Mouse (Mus musculus): Measurements from ENCODE around the gene 4833420G17Rik. TPM values are rescaled to one million over a fixed set of nuclear protein-coding genes. Genes with fewer than 3 reads are reported as not detected.
"Not testable (repeated sequence)": the region's sequence is repeated elsewhere in the genome, so short reads cannot be mapped to it uniquely, and the experiment has no call there.

Gene 4833420G17Rik
- polyA plus RNA-seq, 1 experiment from 2014 or later = 79.3 TPM

DNA sequence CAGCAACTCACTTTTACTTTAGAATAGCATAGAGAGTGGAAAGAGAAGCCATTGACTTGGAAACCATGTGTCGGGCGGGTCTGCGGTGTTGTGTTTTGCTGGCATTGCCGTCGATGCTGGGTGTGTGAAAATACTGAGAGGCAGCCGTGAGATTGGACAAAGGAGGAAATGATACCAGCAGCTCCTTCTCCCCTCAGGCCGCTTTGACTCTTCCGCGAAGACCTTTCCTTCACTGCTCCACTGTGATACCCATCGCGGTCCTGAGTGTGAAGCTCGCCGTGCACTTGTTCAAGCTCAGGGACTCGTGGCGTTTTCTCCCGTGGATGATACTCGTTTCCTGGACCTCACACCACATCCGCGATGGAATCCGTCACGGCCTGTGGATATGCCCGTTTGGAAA lies 32.4 kb downstream of the 4833420G17Rik start:
- H3K27ac ChIP-seq (ENCODE audit: low read length); H3K4me3 ChIP-seq (ENCODE audit: low read depth, low read length); H3K9ac ChIP-seq (replicated peaks; ENCODE audit: low read depth, low read length); H3K27me3 ChIP-seq (ENCODE audit: control insufficient read depth, insufficient read depth, low read length); H3K9me3 ChIP-seq (ENCODE audit: control insufficient read depth, low read depth, low read length); H3K4me1 ChIP-seq (ENCODE audit: control insufficient read depth, insufficient read depth, low read length); H3K36me3 ChIP-seq (ENCODE audit: control insufficient read depth, insufficient read depth, low read length); H3K4me2 ChIP-seq (replicated peaks; ENCODE audit: low read depth, low read length): not testable (repeated sequence)
- WGBS = 94% methylated on average over 9 of the region's 22 CpGs
- ATAC-seq (ENCODE audit: insufficient number of reproducible peaks, insufficient read depth, low FRiP score, low read depth) = peak; percentile 15; the same call in 1 of the 2 replicates

Other genes with a start within 250 kb of the 4833420G17Rik start
- 87.6 and 88.3 TPM in 2 replicates for gene Paip1, start 34.2 kb upstream of the 4833420G17Rik start, polyA plus RNA-seq (2014; fragmentation: Nextera tagmentation; extraction: Ambion mirVana)
- gene Tmem267, start 25.3 kb downstream of the 4833420G17Rik start, polyA plus RNA-seq (2014; fragmentation: Nextera tagmentation; extraction: Ambion mirVana) = 1.2 and 1.6 TPM in 2 replicates
- gene 3110070M22Rik, start 25.6 kb downstream of the 4833420G17Rik start, polyA plus RNA-seq (2014; fragmentation: Nextera tagmentation; extraction: Ambion mirVana) = 1.4 and 2.1 TPM in 2 replicates
- 0.09 and 0.15 TPM in 2 replicates for gene Ccl28, start 161.1 kb downstream of the 4833420G17Rik start, polyA plus RNA-seq (2014; fragmentation: Nextera tagmentation; extraction: Ambion mirVana)
- 178 and 217 TPM in 2 replicates for gene Hmgcs1, start 227.6 kb downstream of the 4833420G17Rik start, polyA plus RNA-seq (2014; fragmentation: Nextera tagmentation; extraction: Ambion mirVana)